Mouse (Mus musculus): ENCODE measurements around the gene Gm4450.
A peak's percentile ranks its signal among the peaks of the same experiment; 100 is the strongest.
"Not testable (repeated sequence)": the region's sequence is repeated elsewhere in the genome, so short reads cannot be mapped to it uniquely, and the experiment has no call there.

Gm4450 gene

GRCm38 (mm10) chr3:98457026-98457425 lies at the start of gene Gm4450:
Gene Gm4450 (minus strand): TSS chr3:98457126.
- not testable (repeated sequence) for DNase-seq (ENCODE audit: low read depth)

- not testable (repeated sequence) for DNase-seq (ENCODE audit: low read depth)
These were observed 40.5 kb upstream of the Gm4450 start for GRCm38 (mm10) chr3:98497401-98497800.

- DNase-seq (ENCODE audit: low read depth) = not testable (repeated sequence)
These were observed 39.8 kb upstream of the Gm4450 start for GRCm38 (mm10) chr3:98496762-98497161.

DNA sequence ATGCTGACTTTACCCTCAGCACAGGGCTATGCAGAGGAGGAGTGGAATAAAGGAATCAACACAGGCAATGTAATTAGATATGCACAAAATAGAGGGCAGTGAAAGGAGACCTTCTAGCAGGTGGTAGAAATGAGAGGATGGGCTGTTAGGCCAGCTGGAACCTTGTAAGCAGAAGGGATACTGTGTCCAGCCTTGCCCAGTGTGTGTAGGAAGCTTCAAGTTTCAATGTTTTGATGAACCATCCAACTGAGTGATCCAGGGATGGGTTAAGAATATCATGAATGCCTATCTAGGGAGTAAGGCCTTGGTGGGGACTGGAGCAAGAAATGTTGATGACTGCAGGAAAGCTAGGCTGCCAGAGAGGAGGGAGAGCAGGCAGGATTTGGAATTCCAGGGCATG lies 38.1 kb upstream of the Gm4450 start:
- not testable (repeated sequence) for DNase-seq (ENCODE audit: low read depth)

- DNase-seq (ENCODE audit: low read depth) = not testable (repeated sequence)
These were observed 37.3 kb upstream of the Gm4450 start for GRCm38 (mm10) chr3:98494184-98494583.

- DNase-seq (ENCODE audit: low read depth) = not testable (repeated sequence)
These were observed 14.6 kb upstream of the Gm4450 start for GRCm38 (mm10) chr3:98471499-98471898.

- not testable (repeated sequence) for DNase-seq (ENCODE audit: low read depth)
These were observed 14.1 kb upstream of the Gm4450 start for GRCm38 (mm10) chr3:98471057-98471456.

GRCm38 (mm10) chr3:98469323-98469722 lies 12.4 kb upstream of the Gm4450 start:
- not testable (repeated sequence) for DNase-seq (ENCODE audit: low read depth)

DNA sequence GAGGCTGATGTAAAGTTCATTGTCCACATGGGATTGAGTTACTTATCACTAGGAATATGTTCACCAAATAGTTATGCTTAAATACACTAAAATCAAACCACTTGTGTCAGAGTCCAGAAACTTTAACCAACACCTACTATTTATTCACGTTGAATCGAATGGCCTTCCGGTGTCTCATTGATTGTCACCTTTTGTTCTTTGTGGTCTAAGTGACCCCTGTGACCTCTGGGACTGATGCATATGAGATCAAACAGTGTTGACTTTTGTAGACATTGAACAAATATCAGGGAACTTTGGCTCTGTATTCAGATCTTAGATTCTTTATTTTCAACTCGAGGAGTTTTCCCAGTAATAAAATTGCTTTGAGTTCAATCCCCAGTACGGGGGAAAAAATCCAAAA lies 3.1 kb downstream of the Gm4450 start:
- DNase-seq (ENCODE audit: low read depth) = not testable (repeated sequence)

- DNase-seq (ENCODE audit: low read depth) = not testable (repeated sequence)
These were observed 13.0 kb downstream of the Gm4450 start for GRCm38 (mm10) chr3:98443924-98444323.

DNA sequence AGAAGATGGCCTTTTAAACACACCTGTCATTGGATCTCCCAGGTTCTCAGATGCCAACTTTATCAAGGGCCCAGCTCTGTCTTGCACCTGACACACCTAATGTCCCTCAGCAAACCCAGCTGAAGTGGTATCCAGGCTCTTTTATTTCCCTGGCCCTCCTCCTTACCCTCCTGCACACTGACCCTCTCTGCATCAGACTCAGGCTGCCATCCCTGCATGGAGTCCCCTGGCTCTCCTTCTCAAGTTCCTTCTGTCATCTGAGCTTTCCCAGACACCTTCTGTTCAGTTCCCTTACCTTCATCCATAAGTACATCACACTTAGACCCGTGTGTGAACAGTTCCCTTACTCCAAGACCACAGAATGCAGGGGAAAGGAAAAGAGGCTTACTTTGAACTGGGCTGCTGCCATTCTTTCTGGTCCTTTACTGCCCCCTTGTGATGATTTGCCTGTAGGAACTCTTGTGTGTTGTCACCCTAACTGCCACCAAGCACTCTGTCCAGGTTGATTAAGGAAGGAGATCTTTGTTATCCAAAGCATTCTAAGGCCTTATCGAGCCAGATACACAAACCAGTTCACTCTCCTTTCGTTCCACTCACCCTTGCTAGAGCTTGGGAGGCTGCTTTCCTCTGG lies 13.7 kb downstream of the Gm4450 start:
- DNase-seq (ENCODE audit: low read depth) = peak; percentile 20

GRCm38 (mm10) chr3:98442245-98442644 lies 14.7 kb downstream of the Gm4450 start:
- DNase-seq (ENCODE audit: low read depth) = not testable (repeated sequence)

DNA sequence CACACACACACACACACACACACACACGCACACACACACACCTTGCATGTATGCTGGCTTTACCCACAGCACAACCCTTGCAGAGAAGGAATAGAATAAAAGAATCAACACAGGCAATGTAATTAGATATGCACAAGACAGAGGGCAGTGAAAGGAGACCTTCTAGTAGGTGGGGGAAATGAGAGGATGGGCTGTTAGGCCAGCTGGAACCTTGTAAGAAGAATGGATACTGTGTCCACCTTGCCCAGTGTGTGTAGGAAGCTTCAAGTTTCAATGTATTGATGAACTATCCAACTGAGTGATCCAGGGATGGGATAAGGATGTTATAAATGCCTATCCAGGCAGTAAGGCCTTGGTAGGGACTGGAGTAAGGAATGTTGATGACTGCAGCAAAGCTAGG lies 21.9 kb downstream of the Gm4450 start:
- no peak for DNase-seq (ENCODE audit: low read depth)

- peak; percentile 47 for DNase-seq (ENCODE audit: low read depth)
These were observed 22.7 kb downstream of the Gm4450 start for GRCm38 (mm10) chr3:98434088-98434816.

- DNase-seq (ENCODE audit: low read depth) = peak; percentile 32
These were observed 27.9 kb downstream of the Gm4450 start for GRCm38 (mm10) chr3:98428928-98429525.

GRCm38 (mm10) chr3:98428449-98428775 lies 28.5 kb downstream of the Gm4450 start:
- no peak for DNase-seq (ENCODE audit: low read depth)

DNA sequence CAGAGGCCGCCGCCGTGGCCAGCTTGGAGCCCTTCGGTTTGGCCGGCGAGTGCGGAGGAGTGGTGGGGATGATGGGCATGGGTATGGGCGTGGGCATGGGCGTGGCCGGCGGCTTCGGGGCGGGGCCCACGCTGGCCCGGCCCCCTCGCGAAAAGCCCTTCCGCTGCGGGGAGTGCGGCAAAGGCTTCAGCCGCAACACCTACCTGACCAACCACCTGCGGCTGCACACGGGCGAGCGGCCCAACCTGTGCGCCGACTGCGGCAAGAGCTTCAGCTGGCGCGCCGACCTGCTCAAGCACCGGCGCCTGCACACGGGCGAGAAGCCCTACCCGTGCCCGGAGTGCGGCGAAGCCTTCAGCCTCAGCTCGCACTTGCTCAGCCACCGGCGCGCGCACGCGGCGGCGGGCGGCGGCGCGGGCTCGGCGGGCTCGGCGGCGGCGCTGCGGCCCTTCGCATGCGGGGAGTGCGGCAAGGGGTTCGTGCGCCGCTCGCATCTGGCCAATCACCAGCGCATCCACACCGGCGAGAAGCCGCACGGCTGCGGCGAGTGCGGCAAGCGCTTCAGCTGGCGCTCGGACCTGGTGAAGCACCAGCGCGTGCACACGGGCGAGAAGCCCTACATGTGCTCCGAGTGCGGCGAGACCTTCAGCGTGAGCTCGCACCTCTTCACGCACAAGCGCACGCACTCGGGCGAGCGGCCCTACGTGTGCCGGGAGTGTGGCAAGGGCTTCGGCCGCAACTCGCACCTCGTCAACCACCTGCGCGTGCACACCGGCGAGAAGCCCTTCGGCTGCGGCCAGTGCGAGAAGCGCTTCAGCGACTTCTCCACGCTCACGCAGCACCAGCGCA lies 29.1 kb downstream of the Gm4450 start:
- DNase-seq (ENCODE audit: low read depth) = no peak

- DNase-seq (ENCODE audit: low read depth) = no peak
These were observed 29.7 kb downstream of the Gm4450 start for GRCm38 (mm10) chr3:98427260-98427599.

GRCm38 (mm10) chr3:98426749-98427148 lies 30.2 kb downstream of the Gm4450 start:
- DNase-seq (ENCODE audit: low read depth) = no peak

GRCm38 (mm10) chr3:98422926-98423325 lies 34.0 kb downstream of the Gm4450 start:
- peak; percentile 35 for DNase-seq (ENCODE audit: low read depth)

- no peak for DNase-seq (ENCODE audit: low read depth)
These were observed 37.2 kb downstream of the Gm4450 start for GRCm38 (mm10) chr3:98419786-98420070.

DNA sequence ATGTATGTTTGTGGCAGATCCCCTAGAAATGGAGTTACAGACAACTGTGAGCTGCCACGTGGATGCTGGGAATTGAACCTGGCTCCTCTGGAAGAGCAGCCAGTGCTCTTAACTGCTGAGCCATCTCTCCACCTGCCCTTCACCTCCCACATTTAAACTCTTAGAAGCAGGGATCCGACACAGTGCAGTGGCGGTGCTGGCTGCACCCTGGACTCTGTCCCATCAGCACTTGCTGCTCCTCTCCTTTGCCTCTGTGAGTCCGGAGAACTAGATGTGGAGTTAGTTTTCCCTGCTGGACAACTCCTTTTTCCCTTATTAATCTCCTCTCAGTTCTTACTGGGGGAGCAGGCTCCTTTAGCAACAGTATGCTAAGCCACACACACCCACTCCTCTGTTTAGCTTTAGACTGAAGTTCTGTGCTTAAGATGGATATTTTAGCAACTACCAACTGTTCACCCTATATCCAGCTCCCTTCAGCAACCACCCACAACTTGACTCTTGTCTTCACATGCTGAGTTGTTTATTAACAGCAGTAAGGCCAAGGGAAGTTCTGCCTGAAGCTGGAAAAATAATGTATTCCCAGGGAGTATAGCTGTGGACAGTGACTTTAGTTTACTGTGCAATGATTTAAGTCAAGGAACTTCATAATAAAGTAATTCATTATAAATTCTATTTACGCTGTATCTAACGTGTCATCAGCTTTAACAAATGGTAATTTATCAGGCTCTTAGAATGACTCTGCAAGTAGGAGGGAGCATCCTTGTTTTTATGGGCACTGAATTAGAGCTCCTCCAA lies 37.7 kb downstream of the Gm4450 start:
- DNase-seq (ENCODE audit: low read depth) = no peak
